Mouse (Mus musculus): ENCODE data around the gene Atg14. TPM values are rescaled to one million over a fixed set of nuclear protein-coding genes. Genes with fewer than 3 reads are reported as not detected.

The Atg14 gene
- polyA plus RNA-seq, 1 experiment from 2014 or later, result 6.3 TPM

DNA sequence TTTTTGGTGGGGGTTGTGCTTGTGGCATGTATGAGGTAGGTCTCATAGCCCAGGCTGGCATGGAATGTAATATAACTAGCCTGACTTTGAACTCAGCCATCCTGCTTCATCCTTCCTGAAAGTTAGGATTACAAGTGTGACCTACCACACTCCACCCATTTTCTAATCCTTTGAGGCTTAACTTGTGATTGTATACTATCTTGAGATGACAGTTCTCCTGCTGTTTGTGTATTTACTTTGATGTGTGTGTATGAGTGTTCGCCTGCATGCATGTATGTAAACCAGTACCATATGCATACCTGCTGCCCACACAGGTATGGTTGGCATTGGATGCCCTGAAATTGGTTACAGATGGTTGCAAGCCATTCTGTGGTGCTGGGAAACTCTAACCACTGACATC is 48.8 kb downstream of the Atg14 start:
- peak overlapping the region; percentile 63 for H3K9ac ChIP-seq (replicated peaks)
- H3K4me1 ChIP-seq (ENCODE audit: insufficient read depth), result peaks cover 58% of the 10 kb centered on the region

DNA sequence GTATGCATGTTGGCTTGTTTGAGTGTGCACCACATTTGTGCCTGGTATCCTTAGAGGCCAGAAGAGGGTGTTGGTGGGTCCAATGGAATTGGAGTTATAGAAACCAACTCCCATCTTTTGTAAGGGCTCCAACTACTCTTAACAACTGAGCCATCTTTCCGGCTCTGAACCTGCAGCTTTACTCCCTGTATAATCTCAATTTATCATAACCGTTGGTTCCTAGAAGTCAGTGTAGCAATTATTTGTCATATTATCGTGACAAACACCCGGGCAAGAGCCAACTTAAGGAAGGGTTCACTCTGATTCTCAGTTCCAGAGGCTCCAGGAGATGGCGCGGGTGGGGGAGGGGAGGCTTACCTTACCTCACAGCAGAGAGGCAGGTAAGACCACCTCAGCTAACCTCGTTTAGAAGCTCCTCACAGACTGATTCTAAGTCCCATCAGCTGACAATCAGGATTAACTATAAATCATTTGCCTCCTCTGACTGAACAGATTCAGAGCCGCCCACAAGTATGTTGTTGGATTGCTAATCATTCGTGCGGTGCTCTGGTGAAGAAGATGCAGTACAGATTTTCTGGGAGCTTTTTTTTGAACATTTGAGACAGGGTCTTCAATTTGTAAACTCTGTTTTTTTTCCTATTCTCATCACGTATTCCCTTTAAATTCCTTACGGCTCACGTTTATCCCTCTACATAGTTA is 49.5 kb downstream of the Atg14 start:
- H3K4me2 ChIP-seq (ENCODE audit: low read depth, low read length), result peak overlapping the region; percentile 55; the same call in 1 of the 2 replicates
- 75% methylated on average over 13 of the region's 13 CpGs for WGBS (ENCODE audit: insufficient replicate concordance)
- no peaks in the 10 kb centered on the region for H3K9me3 ChIP-seq (ENCODE audit: low read length)
- ATAC-seq (no peak), DNase-seq (no peak)
- peaks cover 56% of the 10 kb centered on the region for H3K4me1 ChIP-seq (ENCODE audit: insufficient read depth)
- no peaks in the 10 kb centered on the region for H3K27me3 ChIP-seq (ENCODE audit: insufficient read depth, low read length)
- H3K36me3 ChIP-seq (replicated peaks; ENCODE audit: insufficient read depth, low read length), result 0 out of 2 replicates have a peak, but pooled peaks cover 14% of the 10 kb centered on the region
- no peak for TF ChIP-seq CTCF (IDR thresholded peaks at IDR 0.05; ENCODE audit: low read depth)
- 0 out of 2 replicates have a peak, but pooled peaks have one; percentile 63 for TF ChIP-seq EP300 (IDR thresholded peaks at IDR 0.05; ENCODE audit: low read depth)
- no peak overlapping the region for H3K4me3 ChIP-seq (ENCODE audit: low read depth, low read length)
- peak overlapping the region; percentile 92 for H3K27ac ChIP-seq (ENCODE audit: low read depth)
- no peak overlapping the region for H3K9ac ChIP-seq (replicated peaks)

More for the DNA sequence above, 48.8 kb downstream of the Atg14 start:
- H3K27me3 ChIP-seq (ENCODE audit: insufficient read depth, low read length), result no peaks in the 10 kb centered on the region
- H3K4me3 ChIP-seq (ENCODE audit: low read depth, low read length), result no peak overlapping the region
- peak overlapping the region; percentile 55 for H3K4me2 ChIP-seq (ENCODE audit: low read depth, low read length)
- peaks cover 15% of the 10 kb centered on the region; the same call in 1 of the 2 replicates for H3K36me3 ChIP-seq (replicated peaks; ENCODE audit: insufficient read depth, low read length)
- TF ChIP-seq EP300 (IDR thresholded peaks at IDR 0.05; ENCODE audit: low read depth), result no peak
- no peak for TF ChIP-seq CTCF (IDR thresholded peaks at IDR 0.05; ENCODE audit: low read depth)
- ATAC-seq (no peak), DNase-seq (no peak)
- peak overlapping the region; percentile 92 for H3K27ac ChIP-seq (ENCODE audit: low read depth)
- no peaks in the 10 kb centered on the region for H3K9me3 ChIP-seq (ENCODE audit: low read length)
- 64% methylated on average over 1 of the region's 1 CpGs for WGBS (ENCODE audit: insufficient replicate concordance)

DNA sequence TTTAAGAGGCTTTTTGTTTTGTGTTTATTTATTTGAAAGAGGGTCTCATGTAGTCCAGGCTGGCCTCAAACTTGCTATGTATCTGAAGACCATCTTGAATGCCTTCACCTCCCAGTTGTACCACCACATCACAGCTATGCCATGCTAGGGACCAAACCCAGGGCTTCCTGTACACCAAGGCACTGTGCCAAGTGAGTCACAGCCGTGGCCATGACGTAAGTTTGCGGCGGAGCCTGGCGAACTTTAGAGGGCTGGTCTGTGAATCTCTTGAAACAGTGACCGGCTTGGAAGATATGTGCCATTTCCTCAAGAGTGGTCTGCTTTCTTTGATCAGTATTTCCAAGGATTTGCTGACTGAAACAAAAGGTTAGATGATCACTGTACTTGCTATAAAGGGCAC is 51.8 kb downstream of the Atg14 start:
- 64% methylated on average over 6 of the region's 6 CpGs for WGBS (ENCODE audit: insufficient replicate concordance)
- H3K27me3 ChIP-seq (ENCODE audit: insufficient read depth, low read length), result no peaks in the 10 kb centered on the region
- no peak overlapping the region for H3K4me2 ChIP-seq (ENCODE audit: low read depth, low read length)
- ATAC-seq, result no peak
- no peaks in the 10 kb centered on the region for H3K9me3 ChIP-seq (ENCODE audit: low read length)
- no peak for DNase-seq
- H3K27ac ChIP-seq (ENCODE audit: low read depth), result peak overlapping the region; percentile 31; the same call in 1 of the 2 replicates
- H3K4me3 ChIP-seq (ENCODE audit: low read depth, low read length), result no peak overlapping the region
- peaks cover 57% of the 10 kb centered on the region for H3K4me1 ChIP-seq (ENCODE audit: insufficient read depth)
- peak overlapping the region; percentile 34; the same call in 1 of the 2 replicates for H3K9ac ChIP-seq (replicated peaks)
- peaks cover 11% of the 10 kb centered on the region; the same call in 1 of the 2 replicates for H3K36me3 ChIP-seq (replicated peaks; ENCODE audit: insufficient read depth, low read length)
- TF ChIP-seq CTCF (IDR thresholded peaks at IDR 0.05; ENCODE audit: low read depth) (no peak), EP300 (IDR thresholded peaks at IDR 0.05; ENCODE audit: low read depth) (no peak)

DNA sequence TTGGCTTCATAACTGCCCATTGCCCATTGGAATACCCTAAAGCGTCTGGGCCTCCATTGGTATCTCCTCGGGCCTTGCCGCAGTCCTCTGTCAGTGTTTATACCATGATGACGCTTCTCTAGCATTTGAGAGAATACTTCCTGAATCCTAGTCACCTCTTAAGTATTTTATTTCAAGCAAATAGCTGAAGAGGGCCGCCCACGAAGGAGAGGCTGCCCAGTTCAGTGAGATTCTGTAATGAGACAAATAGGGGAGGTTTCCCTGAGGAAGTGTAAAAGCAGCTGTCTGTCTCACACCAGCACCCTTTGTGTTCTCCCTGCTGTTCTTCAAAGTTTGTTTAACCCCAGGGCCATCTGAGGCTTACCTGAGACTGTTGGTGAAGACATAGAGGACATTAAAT is 53.7 kb downstream of the Atg14 start:
- Histone ChIP-seq H3K9ac (replicated peaks) (no peak overlapping the region), H3K4me2 (ENCODE audit: low read depth, low read length) (no peak overlapping the region), H3K27ac (ENCODE audit: low read depth) (peak overlapping the region; percentile 88; the same call in 1 of the 2 replicates), H3K36me3 (replicated peaks; ENCODE audit: insufficient read depth, low read length) (peaks cover 13% of the 10 kb centered on the region; the same call in 1 of the 2 replicates), H3K4me1 (ENCODE audit: insufficient read depth) (peaks cover 52% of the 10 kb centered on the region), H3K4me3 (ENCODE audit: low read depth, low read length) (no peak overlapping the region), H3K27me3 (ENCODE audit: insufficient read depth, low read length) (no peaks in the 10 kb centered on the region), H3K9me3 (ENCODE audit: low read length) (no peaks in the 10 kb centered on the region)
- ATAC-seq, result no peak
- no peak for DNase-seq
- TF ChIP-seq EP300 (IDR thresholded peaks at IDR 0.05; ENCODE audit: low read depth) (no peak), CTCF (IDR thresholded peaks at IDR 0.05; ENCODE audit: low read depth) (no peak)
- WGBS (ENCODE audit: insufficient replicate concordance), result 86% methylated on average over 6 of the region's 6 CpGs

DNA sequence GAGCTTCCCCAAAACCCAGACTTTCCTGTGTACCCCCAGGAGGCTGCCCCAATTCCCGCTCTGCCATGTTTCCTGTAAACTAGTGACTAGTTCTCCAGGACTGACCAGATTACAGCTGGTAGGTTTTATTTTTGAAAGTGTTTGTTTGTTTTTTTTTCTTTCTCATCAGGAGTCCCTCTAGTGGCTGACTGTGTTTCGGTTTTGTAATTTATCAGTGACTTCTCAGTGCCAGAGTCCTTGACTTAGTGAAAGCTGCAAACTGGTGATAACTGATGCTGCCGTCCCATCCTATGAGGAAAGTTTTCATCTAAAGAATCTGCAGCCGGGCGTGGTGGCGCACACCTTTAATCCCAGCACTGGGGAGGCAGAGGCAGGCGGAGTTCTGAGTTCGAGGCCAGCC is 54.8 kb downstream of the Atg14 start:
- TF ChIP-seq EP300 (IDR thresholded peaks at IDR 0.05; ENCODE audit: low read depth) (peak; percentile 97), CTCF (IDR thresholded peaks at IDR 0.05; ENCODE audit: low read depth) (peak; percentile 66)
- H3K9ac ChIP-seq (replicated peaks), result peak overlapping the region; percentile 36; the same call in 1 of the 2 replicates
- peak; percentile 58 for DNase-seq

DNA sequence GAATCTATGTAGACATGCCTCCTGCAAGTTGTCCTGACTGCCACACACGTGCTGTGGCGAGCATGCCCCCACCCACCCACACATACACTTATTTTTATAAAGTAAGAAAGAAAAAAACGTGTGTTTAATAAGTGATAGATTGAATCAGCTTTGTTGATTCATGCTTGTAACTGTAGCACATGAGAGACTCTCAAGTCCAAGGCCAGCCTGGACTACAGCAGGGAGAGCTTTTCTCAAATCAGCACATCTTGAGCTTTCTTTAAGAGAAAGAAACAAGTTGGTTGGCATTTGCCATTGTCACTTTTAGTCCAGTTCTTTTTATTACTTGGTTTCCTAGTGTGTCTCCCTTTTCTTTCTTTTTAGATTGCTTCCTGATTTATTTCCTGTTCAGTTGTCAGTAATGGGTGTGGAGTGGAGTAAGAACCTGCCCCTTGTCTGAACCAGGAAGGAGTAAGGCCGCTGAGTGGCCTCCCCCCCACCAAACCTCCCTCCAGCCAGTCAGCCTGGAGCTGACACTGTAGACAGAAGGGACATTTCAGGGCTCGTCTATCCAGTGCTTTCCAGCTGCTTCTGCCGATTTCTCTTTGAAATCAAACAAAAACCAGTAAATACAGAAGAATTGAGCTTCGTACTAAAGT is 55.5 kb downstream of the Atg14 start:
- peak overlapping the region; percentile 88 for H3K27ac ChIP-seq (ENCODE audit: low read depth)
- H3K4me3 ChIP-seq (ENCODE audit: low read depth, low read length), result no peak overlapping the region
- no peaks in the 10 kb centered on the region for H3K27me3 ChIP-seq (ENCODE audit: insufficient read depth, low read length)
- H3K9ac ChIP-seq (replicated peaks), result peak overlapping the region; percentile 36; the same call in 1 of the 2 replicates
- DNase-seq (peak; percentile 42), ATAC-seq (peak; percentile 58)
- peak overlapping the region; percentile 47 for H3K4me2 ChIP-seq (ENCODE audit: low read depth, low read length)
- no peaks in the 10 kb centered on the region for H3K9me3 ChIP-seq (ENCODE audit: low read length)
- H3K4me1 ChIP-seq (ENCODE audit: insufficient read depth), result peaks cover 37% of the 10 kb centered on the region
- TF ChIP-seq CTCF (IDR thresholded peaks at IDR 0.05; ENCODE audit: low read depth), result no peak
- TF ChIP-seq EP300 (IDR thresholded peaks at IDR 0.05; ENCODE audit: low read depth), result 0 out of 2 replicates have a peak, but pooled peaks have one; percentile 2
- 28% methylated on average over 7 of the region's 7 CpGs for WGBS (ENCODE audit: insufficient replicate concordance)
- peaks cover 12% of the 10 kb centered on the region; the same call in 1 of the 2 replicates for H3K36me3 ChIP-seq (replicated peaks; ENCODE audit: insufficient read depth, low read length)

More for the DNA sequence above, 54.8 kb downstream of the Atg14 start:
- H3K27ac ChIP-seq (ENCODE audit: low read depth), result peak overlapping the region; percentile 88
- H3K4me1 ChIP-seq (ENCODE audit: insufficient read depth), result peaks cover 44% of the 10 kb centered on the region
- no peaks in the 10 kb centered on the region for H3K9me3 ChIP-seq (ENCODE audit: low read length)
- no peaks in the 10 kb centered on the region for H3K27me3 ChIP-seq (ENCODE audit: insufficient read depth, low read length)
- ATAC-seq, result peak; percentile 87
- H3K4me2 ChIP-seq (ENCODE audit: low read depth, low read length), result peak overlapping the region; percentile 47
- H3K36me3 ChIP-seq (replicated peaks; ENCODE audit: insufficient read depth, low read length), result peaks cover 11% of the 10 kb centered on the region; the same call in 1 of the 2 replicates
- no peak overlapping the region for H3K4me3 ChIP-seq (ENCODE audit: low read depth, low read length)
- 51% methylated on average over 8 of the region's 8 CpGs for WGBS (ENCODE audit: insufficient replicate concordance)
